Mouse (Mus musculus) activated CD4-positive, CD25-positive, alpha-beta regulatory T cell (primary cell): Measurements from ENCODE around the gene Ddx42. TPM values are rescaled to one million over a fixed set of nuclear protein-coding genes. Genes with fewer than 3 reads are reported as not detected.

Experiments
- polyA plus RNA-seq, 2 experiments: library from polyadenylated mRNA; unstranded; fragments of 100-300 nt; shearing (Covaris generic); gene quantifications; one replicate each; pipeline ENCODE4 v1.2.1; 2017

Gene Ddx42
- polyA plus RNA-seq = 10 to 100 TPM; 68.5 to 81.4 TPM

GRCm38 (mm10) chr11:106216730-106217490 lies at the start of gene Ddx42:
Gene Ddx42 (plus strand): TSS chr11:106216926.

GRCm38 (mm10) chr11:106202123-106202465 lies 14.6 kb upstream of the Ddx42 start, which contains the start of gene Strada:
Gene Strada (minus strand): TSS chr11:106202168.

GRCm38 (mm10) chr11:106215927-106216729 lies 598 bp upstream of the Ddx42 start, which contains the start of gene Ccdc47:
Gene Ccdc47 (minus strand): TSS chr11:106216344.

GRCm38 (mm10) chr11:106255685-106256451 lies 39.1 kb downstream of the Ddx42 start, which contains the start of the genes Ftsj3 and Psmc5:
Gene Ftsj3 (minus strand): TSS chr11:106256079.
Gene Psmc5 (plus strand): TSS chr11:106256154.

GRCm38 (mm10) chr11:106272644-106273310 lies 56.1 kb downstream of the Ddx42 start, which contains the start of gene Smarcd2:
Gene Smarcd2 (minus strand): TSS chr11:106272972.

GRCm38 (mm10) chr11:106276454-106276853 lies 59.7 kb downstream of the Ddx42 start, which contains the start of gene Tcam1:
Gene Tcam1 (plus strand): TSS chr11:106276672.

Other genes with a start within 250 kb of the Ddx42 start
- under 1 TPM; 0.30 to 0.34 TPM for gene Ace, start 249.0 kb upstream of the Ddx42 start, polyA plus RNA-seq
- under 1 TPM in 1 of 2 experiments, not detected in 1; 0.07 TPM for gene Ace3, start 222.3 kb upstream of the Ddx42 start, polyA plus RNA-seq
- under 1 TPM; 0.05 TPM for gene Kcnh6, start 208.8 kb upstream of the Ddx42 start, polyA plus RNA-seq
- gene Dcaf7, start 180.1 kb upstream of the Ddx42 start, polyA plus RNA-seq = 10 to 100 TPM; 51.8 to 78.4 TPM
- gene Taco1, start 150.9 kb upstream of the Ddx42 start, polyA plus RNA-seq = 10 to 100 TPM; 14.3 to 15.8 TPM
- gene Map3k3, start 132.3 kb upstream of the Ddx42 start, polyA plus RNA-seq = 10 to 100 TPM; 51.2 to 76.6 TPM
- gene Gm10840, start 56.1 kb upstream of the Ddx42 start, polyA plus RNA-seq = 1 to 10 TPM; 1.3 to 2.4 TPM
- 1,000 to 10,000 TPM; 1,468 to 2,043 TPM for gene Limd2, start 56.1 kb upstream of the Ddx42 start, polyA plus RNA-seq
- gene Strada, start 14.8 kb upstream of the Ddx42 start, polyA plus RNA-seq = 10 to 100 TPM; 25.7 to 29.6 TPM
- 10 to 100 TPM; 92.0 to 94.0 TPM for gene Ccdc47, start 582 bp upstream of the Ddx42 start, polyA plus RNA-seq
- 10 to 100 TPM; 41.8 to 72.1 TPM for gene Ftsj3, start 39.2 kb downstream of the Ddx42 start, polyA plus RNA-seq
- gene Psmc5, start 39.2 kb downstream of the Ddx42 start, polyA plus RNA-seq = 100 to 1,000 TPM; 169 to 199 TPM
- 100 to 1,000 TPM; 132 to 161 TPM for gene Smarcd2, start 56.0 kb downstream of the Ddx42 start, polyA plus RNA-seq
- under 1 TPM; 0.05 to 0.17 TPM for gene Tcam1, start 59.7 kb downstream of the Ddx42 start, polyA plus RNA-seq
- not detected for gene Gh, start 84.9 kb downstream of the Ddx42 start, polyA plus RNA-seq
- gene Cd79b, start 97.8 kb downstream of the Ddx42 start, polyA plus RNA-seq = 10 to 100 TPM; 32.3 to 47.4 TPM
- gene Scn4a, start 136.4 kb downstream of the Ddx42 start, polyA plus RNA-seq = under 1 TPM; 0.06 to 0.17 TPM
- gene Prr29, start 148.5 kb downstream of the Ddx42 start, polyA plus RNA-seq = under 1 TPM; 0.27 to 0.42 TPM
- gene Icam2, start 171.1 kb downstream of the Ddx42 start, polyA plus RNA-seq = 10 to 100 TPM; 76.8 to 99.6 TPM